Mouse (Mus musculus): ENCODE results near the gene Trir.

The Trir gene

DNA sequence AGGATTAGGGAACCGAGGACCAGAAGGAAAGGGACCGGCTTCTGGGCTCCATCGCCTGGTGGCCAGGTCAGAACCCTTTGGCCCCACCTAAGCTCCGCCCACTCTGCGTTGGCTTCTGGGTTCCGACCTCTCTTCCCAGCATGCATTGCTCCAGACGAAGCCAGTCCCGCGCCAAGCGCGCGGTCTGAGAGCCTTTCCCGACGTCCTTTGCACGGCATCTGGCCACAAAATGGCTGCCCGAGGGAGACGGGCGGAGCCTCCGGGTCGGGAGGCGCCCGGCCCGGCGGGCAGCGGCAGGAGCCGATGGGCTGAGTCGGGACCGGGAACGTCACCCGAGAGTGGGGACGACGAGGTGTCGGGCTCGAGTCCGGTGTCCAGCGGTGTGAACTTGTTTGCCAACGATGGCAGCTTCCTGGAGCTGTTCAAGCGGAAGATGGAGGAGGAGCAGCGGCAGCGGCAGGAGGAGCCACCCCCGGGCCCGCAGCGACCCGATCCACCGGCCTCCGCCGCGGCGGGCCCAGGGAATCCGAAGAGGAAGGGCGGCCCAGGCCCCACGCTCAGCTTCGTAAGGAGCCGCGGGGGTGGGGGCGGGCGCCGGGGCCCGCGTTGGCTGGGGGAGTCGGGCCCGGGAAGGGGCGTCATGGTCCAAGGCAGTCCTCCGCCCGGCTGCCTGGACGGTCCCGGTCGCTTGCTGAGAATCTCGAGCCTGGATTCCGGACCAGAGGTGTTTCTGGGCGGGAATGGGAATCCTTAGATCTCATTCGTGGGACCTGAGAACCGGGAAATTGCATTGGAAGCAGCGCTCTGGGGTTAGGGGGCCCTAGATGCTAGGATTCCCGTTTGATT, at the start of gene Trir:
TSS of gene Trir (plus strand) at position 154 of the 846 bp plus-strand sequence.
- DNase-seq (ENCODE audit: low spot score in 2 of 2) = peak; percentile 98 to 99

DNA sequence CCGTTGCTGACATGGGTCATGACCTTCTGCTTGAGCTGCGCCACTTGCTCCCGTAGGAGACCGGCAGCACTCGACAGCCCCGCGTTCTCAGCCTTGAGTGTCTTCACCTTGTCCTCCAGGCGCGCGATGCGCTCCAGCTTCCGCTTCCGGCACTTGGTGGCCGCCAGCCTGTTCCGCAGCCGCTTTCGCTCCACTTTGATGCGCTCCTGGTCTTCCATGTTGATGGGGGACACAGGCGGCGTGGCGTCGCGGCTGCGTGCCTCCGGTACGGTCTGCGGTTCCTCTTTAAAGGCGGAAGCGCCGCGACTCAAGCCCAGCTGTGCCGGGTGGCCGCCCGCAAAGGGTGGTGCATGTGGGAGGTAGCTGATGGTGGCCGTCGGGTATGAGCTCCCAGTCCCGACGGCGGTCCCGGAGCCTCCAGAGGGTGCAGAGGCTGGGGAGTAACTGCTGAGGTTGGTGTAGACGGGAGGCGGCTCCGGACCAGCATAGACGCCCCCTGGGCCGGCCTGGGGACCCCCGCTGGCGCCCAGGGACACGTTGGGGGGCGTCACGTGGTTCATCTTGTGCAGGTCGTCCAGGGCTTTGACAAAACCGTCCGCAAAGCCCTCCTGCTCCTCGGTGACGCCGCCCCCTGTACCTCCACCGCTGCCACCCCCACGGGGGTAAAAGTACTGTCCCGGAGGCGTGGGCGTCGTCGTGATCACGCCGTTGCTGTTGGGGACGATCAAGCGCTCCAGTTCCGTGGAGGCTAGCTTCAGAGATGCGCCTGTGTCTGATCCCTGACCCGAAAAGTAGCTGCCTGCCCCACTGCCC, 49.0 kb upstream of the Trir start:
- DNase-seq (ENCODE audit: low spot score in 2 of 2) = peak; percentile 76 to 89

GRCm38 (mm10) chr8:84978248-84978940, 48.2 kb upstream of the Trir start, which contains the start of gene Junb:
Junb (minus strand) TSS chr8:84978718.
- DNase-seq (ENCODE audit: low spot score in 2 of 2) = peak; percentile 86 to 94

DNA sequence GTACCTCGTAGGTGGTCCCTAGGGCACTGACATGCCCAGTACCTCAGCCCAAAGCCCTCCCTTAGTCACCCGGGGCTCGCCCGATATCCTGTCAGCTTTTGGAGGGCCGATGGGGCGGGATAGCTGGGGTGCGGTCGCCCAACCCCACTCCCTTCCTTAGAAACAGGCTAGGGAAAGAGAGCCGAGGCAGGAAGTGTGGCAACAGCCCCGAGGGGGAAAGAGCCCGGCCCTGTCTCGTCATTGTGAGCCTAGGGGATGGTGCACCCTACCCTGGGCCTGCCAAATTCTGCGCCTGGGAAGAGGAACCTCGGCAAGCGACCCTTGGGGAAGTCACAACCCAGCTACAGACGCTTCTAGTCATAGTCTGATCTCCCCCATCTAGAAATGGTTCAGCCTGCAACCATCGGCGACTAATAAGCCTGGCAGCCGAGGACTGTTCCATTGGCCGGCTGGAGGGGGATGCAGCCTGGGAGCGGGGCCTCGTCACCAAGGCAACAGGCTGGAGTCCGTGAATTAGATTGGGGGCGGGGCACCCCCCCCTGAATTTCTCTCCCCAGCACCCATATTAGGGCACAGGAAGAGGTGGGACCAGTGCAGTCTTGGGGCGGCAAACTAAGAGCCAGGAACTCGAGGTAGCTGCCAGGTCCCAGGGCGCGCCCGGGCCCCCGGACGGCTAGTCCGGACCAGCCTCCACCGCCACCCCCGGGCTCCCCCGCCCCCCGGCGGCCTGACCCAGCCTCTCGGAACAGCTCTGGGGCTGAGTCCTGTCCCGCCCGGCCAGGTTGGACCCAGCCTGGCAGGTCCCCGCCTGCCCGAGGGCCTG, 46.8 kb upstream of the Trir start:
- DNase-seq (ENCODE audit: low spot score in 2 of 2) = peak; percentile 92 to 93

DNA sequence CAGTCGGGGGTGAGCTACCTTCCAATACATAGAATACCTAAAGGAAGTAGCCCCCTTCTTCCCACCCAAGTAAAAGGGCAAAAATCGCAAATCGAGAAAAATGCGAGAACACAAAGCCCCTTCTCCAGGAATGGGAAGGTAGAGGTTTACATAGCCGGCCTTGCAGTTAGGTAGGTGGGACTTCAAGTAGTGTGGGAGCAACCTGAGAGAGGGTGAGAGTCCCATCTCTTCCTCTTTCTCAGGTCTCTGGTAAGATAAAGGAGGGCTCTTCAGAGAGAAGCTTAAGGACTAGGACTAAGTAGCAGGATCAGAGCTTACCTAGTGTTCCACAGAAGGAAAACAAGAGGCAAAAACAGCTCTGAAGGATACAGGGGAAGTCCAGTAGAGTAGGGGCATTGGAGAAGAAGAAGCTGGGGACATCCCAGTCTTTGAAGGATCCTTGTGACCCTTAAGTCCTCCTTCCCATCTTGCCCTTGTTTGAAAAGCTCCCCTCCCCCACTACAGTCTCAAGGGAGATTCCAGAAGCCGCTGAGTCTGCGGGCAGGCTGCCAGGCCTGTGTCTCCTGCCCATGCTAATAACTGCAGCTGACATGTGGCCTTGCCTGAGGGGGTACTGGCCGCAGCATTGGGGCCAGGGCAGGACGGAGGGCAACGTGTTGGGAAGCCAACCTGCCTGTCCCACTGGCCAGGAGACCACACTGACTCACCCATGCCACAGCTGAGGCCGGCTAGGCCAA, 45.8 kb upstream of the Trir start:
- DNase-seq (ENCODE audit: low spot score in 2 of 2) = peak; percentile 65 to 79

DNA sequence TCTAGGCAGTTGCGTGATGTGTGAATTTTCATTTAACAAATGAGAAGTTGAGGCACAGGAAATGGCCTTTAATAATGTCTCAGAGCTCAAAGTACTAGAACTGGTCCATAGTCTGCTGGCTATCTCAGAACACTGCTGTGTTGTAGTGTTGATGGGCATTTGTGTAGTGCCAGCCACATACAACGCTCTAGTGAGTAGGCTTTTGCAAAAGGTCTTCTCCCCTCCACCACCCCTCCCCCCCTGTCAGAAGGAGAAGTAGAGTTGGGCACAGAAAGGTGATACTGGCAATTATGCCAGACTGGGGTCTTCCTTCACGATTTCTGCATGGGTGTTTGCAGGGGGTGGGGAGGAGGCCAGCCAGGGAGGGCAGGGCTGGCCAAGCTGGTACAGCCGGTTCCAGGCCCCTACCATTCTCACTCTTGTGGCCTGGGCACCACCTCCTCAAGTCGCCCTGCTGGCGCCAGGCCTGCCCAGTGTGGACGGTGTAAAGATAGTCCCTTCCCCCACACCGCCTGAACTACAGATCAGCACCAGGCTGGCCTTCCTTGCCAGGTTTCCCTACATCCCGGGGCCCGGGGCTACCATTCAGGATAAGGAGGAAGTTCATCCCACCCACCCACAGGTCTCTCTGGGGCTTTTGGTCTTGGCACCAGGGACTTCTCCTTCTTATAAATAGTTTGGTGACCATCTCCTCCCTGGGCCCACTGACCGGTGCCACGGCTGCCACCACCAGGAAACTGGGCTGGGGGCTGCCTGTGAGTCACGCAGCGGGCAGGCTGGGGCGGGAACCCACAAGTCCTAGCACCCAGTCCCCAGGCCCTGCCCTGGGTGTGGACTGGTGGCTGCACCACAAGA, 44.8 kb upstream of the Trir start:
- DNase-seq (ENCODE audit: low spot score in 2 of 2) = peak in 1 of 2 experiments; percentile 64

GRCm38 (mm10) chr8:84982499-84983011, 44.1 kb upstream of the Trir start:
- DNase-seq (ENCODE audit: low spot score in 2 of 2) = peak; percentile 28 to 63

DNA sequence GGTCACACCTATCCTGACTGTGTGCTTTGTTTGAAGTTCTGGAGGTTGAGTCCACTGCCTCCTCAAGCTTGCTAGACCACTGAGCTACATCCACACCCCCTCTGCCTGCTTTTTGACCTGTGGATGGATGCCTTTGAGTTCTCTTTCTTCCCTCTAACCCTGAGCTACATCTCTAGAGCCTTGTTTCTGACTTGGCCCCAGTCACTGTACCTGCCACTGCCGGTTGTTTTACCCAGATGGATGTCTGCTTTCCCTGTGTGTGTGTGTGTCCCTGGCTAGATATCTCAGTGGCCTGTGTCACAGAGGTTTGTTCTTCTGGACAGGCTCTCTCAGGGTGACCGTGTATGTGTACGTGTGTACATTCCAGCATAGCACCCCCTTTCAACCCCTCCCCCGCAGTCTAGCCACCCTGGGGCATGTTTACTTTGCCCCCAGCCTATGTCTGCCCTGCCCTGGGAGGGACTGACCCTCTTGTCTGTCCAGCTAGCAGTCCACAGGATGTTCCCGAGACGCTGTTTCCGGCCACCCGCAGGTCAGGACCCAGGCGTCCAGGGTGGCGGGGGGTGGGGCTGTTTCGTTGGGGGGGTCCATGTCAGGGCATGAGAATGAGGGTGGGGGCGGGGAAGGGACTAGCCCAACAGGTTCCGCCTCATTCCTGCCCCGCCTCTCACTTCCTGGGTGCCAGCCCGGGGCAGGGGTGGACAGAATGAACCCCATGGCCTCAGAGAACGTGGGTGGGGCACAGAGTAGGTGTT, 42.2 kb upstream of the Trir start:
- peak in 1 of 2 experiments; percentile 66 for DNase-seq (ENCODE audit: low spot score in 2 of 2)

- DNase-seq (ENCODE audit: low spot score in 2 of 2) = peak in 1 of 2 experiments; percentile 50
Observed at GRCm38 (mm10) chr8:84985049-84985683, 41.5 kb upstream of the Trir start.

DNA sequence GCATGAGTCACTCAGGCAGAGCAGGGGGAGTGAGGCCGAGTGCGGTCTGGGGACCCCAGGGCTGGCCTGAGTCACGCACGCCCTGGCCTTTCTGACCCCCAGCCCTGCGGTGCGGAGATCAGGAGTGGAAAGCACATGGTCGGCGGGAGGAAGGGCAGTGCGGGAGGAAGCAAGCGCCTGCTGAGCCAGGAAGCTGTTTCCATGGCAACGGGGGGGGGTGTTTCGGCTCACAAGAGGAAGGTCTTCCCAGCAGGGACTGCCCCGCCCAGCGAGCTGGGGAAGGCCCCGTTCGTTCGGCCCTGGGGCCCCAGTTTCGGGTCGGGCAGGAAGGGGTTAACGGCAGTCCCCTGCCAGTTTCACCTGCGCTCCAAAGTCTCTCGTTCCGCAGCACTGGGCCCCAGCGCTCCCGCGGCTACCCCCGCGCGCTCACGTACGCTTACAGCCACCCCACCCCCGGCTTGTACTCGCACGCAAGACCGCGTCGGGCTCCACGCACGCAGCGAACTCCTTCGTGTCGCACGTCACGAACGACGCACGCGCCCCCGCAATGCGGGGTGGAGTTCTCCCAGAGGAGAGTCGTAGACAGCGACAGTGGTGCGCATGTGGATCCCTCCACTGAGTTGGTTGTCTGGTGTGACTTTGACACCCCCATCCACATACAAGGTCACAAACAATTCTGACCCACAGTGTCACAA, 40.8 kb upstream of the Trir start:
- peak; percentile 88 to 94 for DNase-seq (ENCODE audit: low spot score in 2 of 2)

- DNase-seq (ENCODE audit: low spot score in 2 of 2) = no peak
Observed at GRCm38 (mm10) chr8:84986379-84986945, 40.2 kb upstream of the Trir start.

DNA sequence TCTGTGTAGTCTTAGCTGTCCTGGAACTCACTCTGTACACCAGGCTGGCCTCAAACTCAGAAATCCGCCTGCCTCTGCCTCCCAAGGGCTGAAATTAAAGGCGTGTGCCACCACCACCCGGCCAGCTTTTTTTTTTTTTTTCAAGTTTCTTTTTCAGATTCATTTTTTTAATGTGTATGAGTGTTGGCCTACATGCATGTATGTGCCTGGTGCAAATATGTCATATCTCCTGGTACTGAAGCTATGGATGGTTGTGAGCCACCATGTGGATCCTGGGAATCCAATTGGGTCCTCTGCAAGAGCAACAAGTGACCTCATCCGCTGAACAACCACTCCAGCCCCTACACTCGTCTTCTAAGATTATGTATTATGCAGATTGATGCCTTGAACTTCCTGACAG, 39.2 kb upstream of the Trir start:
- no peak for DNase-seq (ENCODE audit: low spot score in 2 of 2)

DNA sequence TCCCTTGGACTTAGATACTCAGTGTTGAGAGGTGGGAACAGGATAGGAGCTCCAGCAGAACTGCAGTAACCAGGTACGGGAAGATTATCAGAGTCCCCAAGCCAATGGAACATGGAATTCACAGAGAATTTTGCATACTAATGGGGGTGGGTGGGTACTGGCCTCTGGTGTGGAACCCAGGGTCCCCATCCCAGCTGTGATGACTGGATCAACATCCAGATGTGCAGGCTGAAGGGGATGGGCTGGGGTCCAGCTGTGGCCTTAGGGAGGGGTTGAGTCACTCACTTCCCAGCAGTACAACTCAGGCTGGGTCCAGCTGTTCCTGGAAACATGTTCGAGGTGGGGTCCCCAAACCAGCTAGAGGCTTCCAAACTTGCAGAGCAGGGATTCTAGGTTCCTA, 38.7 kb upstream of the Trir start:
- DNase-seq (ENCODE audit: low spot score in 2 of 2) = peak in 1 of 2 experiments; percentile 63

DNA sequence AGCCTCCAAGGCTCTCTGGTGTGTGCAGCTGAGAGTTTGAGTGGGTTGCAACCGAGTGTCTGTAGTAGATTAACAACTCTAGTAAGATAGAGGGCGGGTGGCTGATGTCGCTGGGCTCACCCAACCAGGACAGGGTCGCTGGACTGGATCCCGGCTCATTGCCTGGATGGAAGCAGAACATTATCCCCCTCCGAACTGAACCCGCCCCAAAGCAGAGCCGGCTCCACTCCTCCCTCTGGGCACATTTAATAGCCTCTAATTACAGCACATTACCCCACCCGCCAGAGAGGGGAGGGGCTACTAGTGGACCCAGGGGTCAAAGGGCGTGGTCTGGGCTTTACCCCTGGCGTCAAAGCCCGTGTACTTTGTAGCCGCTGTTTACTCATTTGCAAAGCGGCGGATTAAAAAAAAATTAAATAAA, 37.3 kb upstream of the Trir start:
- DNase-seq (ENCODE audit: low spot score in 2 of 2) = peak; percentile 45 to 69

DNA sequence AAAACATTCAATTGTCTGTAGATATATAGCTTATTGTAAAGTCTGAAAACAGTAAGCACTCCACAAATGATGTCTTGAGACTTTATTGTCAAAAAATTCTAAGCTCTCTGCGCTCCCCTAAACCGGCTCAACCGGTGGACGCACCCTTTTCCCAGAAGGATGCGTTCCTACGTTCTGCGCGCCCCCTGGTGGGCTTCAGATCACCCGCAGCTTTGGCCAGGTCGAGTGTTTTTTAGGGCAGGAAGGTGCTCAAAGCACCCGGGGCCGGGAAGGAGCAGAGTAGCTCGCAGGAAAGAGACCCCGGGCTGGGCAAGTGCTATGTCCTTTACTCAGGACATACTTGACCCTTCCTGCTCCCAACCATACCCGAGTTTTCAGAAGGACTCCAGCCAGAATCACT, 36.8 kb upstream of the Trir start:
- peak; percentile 95 to 98 for DNase-seq (ENCODE audit: low spot score in 2 of 2)

DNA sequence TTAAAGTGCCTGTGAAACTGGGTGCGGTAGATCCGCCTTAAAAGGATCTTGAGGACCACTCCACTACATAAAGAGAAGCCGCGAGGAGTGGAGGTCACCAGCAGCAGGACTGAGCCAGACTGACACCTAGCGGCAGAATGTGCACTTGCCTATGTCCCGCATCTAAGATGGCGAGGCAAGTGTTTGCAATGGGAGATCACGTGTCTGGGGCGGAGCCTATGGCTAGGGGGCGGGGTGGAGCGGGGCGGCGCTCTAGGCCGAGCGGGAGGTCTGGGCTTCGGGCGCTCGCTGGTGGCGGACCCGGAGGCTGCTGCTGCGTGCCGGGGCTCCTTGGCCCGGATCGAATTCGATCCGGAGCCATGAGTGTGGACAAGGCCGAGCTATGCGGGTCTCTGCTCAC, 36.3 kb upstream of the Trir start, which contains the start of gene Hook2:
TSS of gene Hook2 (plus strand) at position 255 of the 400 bp plus-strand sequence.
- peak; percentile 98 for DNase-seq (ENCODE audit: low spot score in 2 of 2)

DNA sequence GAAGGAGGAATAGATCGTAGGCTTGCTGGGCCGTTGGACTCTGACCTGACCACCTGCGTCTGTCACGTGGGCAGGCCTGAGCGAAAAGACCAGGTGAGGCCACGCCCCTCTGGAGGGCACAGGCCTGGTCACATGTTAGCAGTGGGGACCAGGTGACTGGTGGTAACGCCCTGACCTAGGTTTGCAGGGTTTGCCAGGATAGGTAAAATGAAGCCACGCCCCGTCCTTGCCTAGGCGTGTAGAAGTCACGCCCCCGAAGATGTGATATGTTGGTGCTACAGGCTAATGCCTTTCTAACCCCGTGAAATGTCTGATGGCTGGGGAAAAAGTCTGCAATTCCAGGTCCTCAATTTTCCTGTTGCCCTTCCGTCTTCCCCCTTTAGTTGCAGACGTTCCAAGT, 35.8 kb upstream of the Trir start:
- DNase-seq (ENCODE audit: low spot score in 2 of 2) = peak in 1 of 2 experiments; percentile 59
